Mouse (Mus musculus): ENCODE results near the gene Ltv1.

- TF ChIP-seq CTCF (IDR thresholded peaks at IDR 0.05): no peak
- no peak for TF ChIP-seq POLR2A (IDR thresholded peaks at IDR 0.05; ENCODE audit: insufficient read depth, low read depth, low read length)
These were observed 30.9 kb downstream of the Ltv1 start for GRCm38 (mm10) chr10:13162031-13162430.

All from heart, adult 2 months (tissue).